Mouse (Mus musculus): Measurements from ENCODE around the gene Uvrag. TPM values are rescaled to one million over a fixed set of nuclear protein-coding genes. Genes with fewer than 3 reads are reported as not detected.
A peak's percentile ranks its signal among the peaks of the same experiment; 100 is the strongest.
"Not testable (repeated sequence)": the region's sequence is repeated elsewhere in the genome, so short reads cannot be mapped to it uniquely, and the experiment has no call there.

The Uvrag gene
- polyA plus RNA-seq, 1 experiment: 11.5 TPM

- Histone ChIP-seq H3K4me3 (ENCODE audit: insufficient read depth, low read depth, low read length) (no peak overlapping the region), H3K27ac (replicated peaks; ENCODE audit: low read depth, low read length) (no peak overlapping the region), H3K4me1 (ENCODE audit: control insufficient read depth, insufficient read depth, insufficient read length, low read length) (peaks cover 4% of the 10 kb centered on the region; the same call in 1 of the 2 replicates)
Measured at GRCm38 (mm10) chr7:99085249-99085648, 55.7 kb downstream of the Uvrag start.

GRCm38 (mm10) chr7:99079522-99079921 is 61.4 kb downstream of the Uvrag start:
- H3K4me1 ChIP-seq (ENCODE audit: control insufficient read depth, insufficient read depth, insufficient read length, low read length): no peaks in the 10 kb centered on the region

GRCm38 (mm10) chr7:99078805-99079204 is 62.1 kb downstream of the Uvrag start:
- no peaks in the 10 kb centered on the region for H3K4me1 ChIP-seq (ENCODE audit: control insufficient read depth, insufficient read depth, insufficient read length, low read length)
- H3K27ac ChIP-seq (replicated peaks; ENCODE audit: low read depth, low read length): no peak overlapping the region
- H3K4me3 ChIP-seq (ENCODE audit: insufficient read depth, low read depth, low read length): no peak overlapping the region

More at GRCm38 (mm10) chr7:99079522-99079921, 61.4 kb downstream of the Uvrag start:
- H3K27ac ChIP-seq (replicated peaks; ENCODE audit: low read depth, low read length): no peak overlapping the region
- H3K4me3 ChIP-seq (ENCODE audit: insufficient read depth, low read depth, low read length): no peak overlapping the region

- no peak overlapping the region for H3K27ac ChIP-seq (replicated peaks; ENCODE audit: low read depth, low read length)
- no peak overlapping the region for H3K4me3 ChIP-seq (ENCODE audit: insufficient read depth, low read depth, low read length)
- no peaks in the 10 kb centered on the region for H3K4me1 ChIP-seq (ENCODE audit: control insufficient read depth, insufficient read depth, insufficient read length, low read length)
Measured at GRCm38 (mm10) chr7:99077234-99077633, 63.7 kb downstream of the Uvrag start.

GRCm38 (mm10) chr7:99075101-99075500 is 65.8 kb downstream of the Uvrag start:
- H3K27ac ChIP-seq (replicated peaks; ENCODE audit: low read depth, low read length): no peak overlapping the region
- H3K4me1 ChIP-seq (ENCODE audit: control insufficient read depth, insufficient read depth, insufficient read length, low read length): no peaks in the 10 kb centered on the region
- no peak overlapping the region for H3K4me3 ChIP-seq (ENCODE audit: insufficient read depth, low read depth, low read length)

GRCm38 (mm10) chr7:99073734-99074372 is 67.1 kb downstream of the Uvrag start:
- Histone ChIP-seq H3K4me1 (ENCODE audit: control insufficient read depth, insufficient read depth, insufficient read length, low read length) (no peaks in the 10 kb centered on the region), H3K4me3 (ENCODE audit: insufficient read depth, low read depth, low read length) (no peak overlapping the region), H3K27ac (replicated peaks; ENCODE audit: low read depth, low read length) (no peak overlapping the region)

- peak overlapping the region; percentile 38; the same call in 1 of the 2 replicates for H3K27ac ChIP-seq (replicated peaks; ENCODE audit: low read depth, low read length)
- H3K4me1 ChIP-seq (ENCODE audit: control insufficient read depth, insufficient read depth, insufficient read length, low read length): peaks cover 15% of the 10 kb centered on the region
- no peak overlapping the region for H3K4me3 ChIP-seq (ENCODE audit: insufficient read depth, low read depth, low read length)
Measured at GRCm38 (mm10) chr7:99067710-99068109, 73.2 kb downstream of the Uvrag start.

- no peak overlapping the region for H3K27ac ChIP-seq (replicated peaks; ENCODE audit: low read depth, low read length)
- peaks cover 15% of the 10 kb centered on the region for H3K4me1 ChIP-seq (ENCODE audit: control insufficient read depth, insufficient read depth, insufficient read length, low read length)
- no peak overlapping the region for H3K4me3 ChIP-seq (ENCODE audit: insufficient read depth, low read depth, low read length)
Measured at GRCm38 (mm10) chr7:99065920-99066319, 75.0 kb downstream of the Uvrag start.

- Histone ChIP-seq H3K4me1 (ENCODE audit: control insufficient read depth, insufficient read depth, insufficient read length, low read length) (peaks cover 15% of the 10 kb centered on the region), H3K27ac (replicated peaks; ENCODE audit: low read depth, low read length) (no peak overlapping the region)
Measured at GRCm38 (mm10) chr7:99065391-99065831, 75.5 kb downstream of the Uvrag start.

GRCm38 (mm10) chr7:99064795-99065194 is 76.1 kb downstream of the Uvrag start:
- no peak overlapping the region for H3K27ac ChIP-seq (replicated peaks; ENCODE audit: low read depth, low read length)
- H3K4me3 ChIP-seq (ENCODE audit: insufficient read depth, low read depth, low read length): no peak overlapping the region
- peaks cover 15% of the 10 kb centered on the region for H3K4me1 ChIP-seq (ENCODE audit: control insufficient read depth, insufficient read depth, insufficient read length, low read length)

More at GRCm38 (mm10) chr7:99065391-99065831, 75.5 kb downstream of the Uvrag start:
- H3K4me3 ChIP-seq (ENCODE audit: insufficient read depth, low read depth, low read length): no peak overlapping the region

GRCm38 (mm10) chr7:99062263-99062662 is 78.7 kb downstream of the Uvrag start:
- not testable (repeated sequence) for H3K4me1 ChIP-seq (ENCODE audit: control insufficient read depth, insufficient read depth, insufficient read length, low read length); H3K4me3 ChIP-seq (ENCODE audit: insufficient read depth, low read depth, low read length); H3K27ac ChIP-seq (replicated peaks; ENCODE audit: low read depth, low read length)

GRCm38 (mm10) chr7:99061056-99061680 is 79.8 kb downstream of the Uvrag start:
- H3K4me3 ChIP-seq (ENCODE audit: insufficient read depth, low read depth, low read length): no peak overlapping the region
- no peak overlapping the region for H3K27ac ChIP-seq (replicated peaks; ENCODE audit: low read depth, low read length)
- H3K4me1 ChIP-seq (ENCODE audit: control insufficient read depth, insufficient read depth, insufficient read length, low read length): peaks cover 8% of the 10 kb centered on the region

GRCm38 (mm10) chr7:99060476-99060875 is 80.5 kb downstream of the Uvrag start:
- Histone ChIP-seq H3K4me3 (ENCODE audit: insufficient read depth, low read depth, low read length) (no peak overlapping the region), H3K27ac (replicated peaks; ENCODE audit: low read depth, low read length) (no peak overlapping the region), H3K4me1 (ENCODE audit: control insufficient read depth, insufficient read depth, insufficient read length, low read length) (peaks cover 3% of the 10 kb centered on the region; the same call in 1 of the 2 replicates)

GRCm38 (mm10) chr7:99059934-99060333 is 81.0 kb downstream of the Uvrag start:
- no peak overlapping the region for H3K27ac ChIP-seq (replicated peaks; ENCODE audit: low read depth, low read length)
- no peak overlapping the region for H3K4me3 ChIP-seq (ENCODE audit: insufficient read depth, low read depth, low read length)
- no peaks in the 10 kb centered on the region for H3K4me1 ChIP-seq (ENCODE audit: control insufficient read depth, insufficient read depth, insufficient read length, low read length)

GRCm38 (mm10) chr7:99057053-99057630 is 83.8 kb downstream of the Uvrag start:
- Histone ChIP-seq H3K4me1 (ENCODE audit: control insufficient read depth, insufficient read depth, insufficient read length, low read length) (no peaks in the 10 kb centered on the region), H3K4me3 (ENCODE audit: insufficient read depth, low read depth, low read length) (no peak overlapping the region), H3K27ac (replicated peaks; ENCODE audit: low read depth, low read length) (no peak overlapping the region)

Measured in brown adipose tissue, adult 24 weeks (tissue).